Mouse (Mus musculus): Measurements from ENCODE around the gene Arhgef15.

DNA sequence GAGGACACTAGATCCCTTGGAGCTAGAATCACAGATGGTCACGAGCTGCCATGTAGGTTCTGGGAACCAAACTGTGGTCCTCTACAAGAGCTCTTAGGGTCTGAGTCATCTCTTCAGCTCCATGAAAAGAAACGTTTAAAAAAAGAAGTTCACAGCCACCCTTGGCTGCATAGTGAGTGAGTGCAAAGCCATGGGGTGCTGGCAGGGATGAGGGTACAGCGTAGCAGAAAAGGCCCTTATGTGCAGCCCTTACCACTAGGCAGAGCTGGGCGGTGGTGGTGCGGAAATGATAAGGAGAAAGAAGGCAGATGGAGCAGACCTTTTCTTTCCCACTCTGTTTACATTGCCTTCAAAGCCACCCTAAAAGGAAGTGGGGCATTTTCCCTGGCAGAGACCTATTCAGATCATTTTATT, 22.0 kb upstream of the Arhgef15 start:
- TF ChIP-seq MYC (IDR thresholded peaks at IDR 0.05; ENCODE audit: low read depth, low read length): no peak
- TF ChIP-seq CTCF (conservative IDR thresholded peaks at IDR 0.05 in 1 of 2, IDR thresholded peaks at IDR 0.05 in 1 of 2; ENCODE audit: low read depth in 2 of 2, low read length in 2 of 2): no peak
- TF ChIP-seq ETS1 (conservative IDR thresholded peaks at IDR 0.05; ENCODE audit: low read depth, low read length): no peak
- TF ChIP-seq POLR2A (IDR thresholded peaks at IDR 0.05; ENCODE audit: low read depth, low read length): no peak
- TF ChIP-seq MEF2A (IDR thresholded peaks at IDR 0.05; ENCODE audit: borderline replicate concordance, low read depth, low read length): no peak
- no peak for TF ChIP-seq MAX (IDR thresholded peaks at IDR 0.05; ENCODE audit: low read length)
- TF ChIP-seq E2F4 (IDR thresholded peaks at IDR 0.05; ENCODE audit: insufficient replicate concordance, low read depth, low read length): no peak

Measured in CH12.LX (cell line).